Mouse (Mus musculus) urinary bladder, postnatal 25 days (tissue): ENCODE results near the gene Atp2a1.
A peak's percentile ranks its signal among the peaks of the same experiment; 100 is the strongest.

Experiments
- DNase-seq: peaks from one replicate; pipeline ENCODE4 v3.0.0; 2022; ENCODE audit warnings: low spot score

The Atp2a1 gene

DNA sequence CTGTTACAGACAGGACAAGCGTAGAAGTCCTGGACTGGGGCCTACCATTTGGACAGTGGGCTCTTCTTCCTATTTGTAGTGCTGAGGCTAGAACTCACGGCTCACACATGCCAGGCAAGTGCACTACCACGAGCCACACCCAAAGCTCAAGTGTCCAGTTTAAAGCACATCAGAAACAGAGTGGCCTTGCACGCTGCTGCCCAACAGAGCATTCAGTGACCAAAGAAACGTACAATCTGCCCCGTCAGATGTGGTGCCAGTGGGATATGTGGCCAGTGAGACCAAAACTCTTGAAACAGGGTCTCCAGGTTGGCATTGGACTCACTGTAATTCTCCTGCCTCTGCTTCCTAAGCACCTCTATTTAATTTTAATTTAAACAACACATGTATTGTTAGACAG lies 12.3 kb downstream of the Atp2a1 start:
- no peak for DNase-seq

DNA sequence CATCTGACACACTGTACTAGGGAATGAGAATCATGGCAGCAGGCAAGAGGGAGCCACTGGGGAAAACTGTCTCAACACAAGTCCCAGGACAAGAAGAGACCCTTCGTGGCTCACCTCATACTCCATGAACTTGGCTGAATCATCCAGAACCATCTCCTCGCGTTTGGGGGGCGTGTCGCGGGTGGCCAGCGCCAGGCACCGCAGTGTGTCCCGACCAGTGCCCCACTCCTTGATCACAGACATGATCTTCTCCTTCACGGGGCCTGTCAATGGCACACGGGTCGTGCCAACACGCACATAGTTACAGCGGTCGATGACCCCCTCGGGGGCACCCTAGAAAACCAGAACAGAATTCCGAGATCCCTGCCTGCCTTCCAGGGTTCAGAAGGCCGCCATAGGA lies 12.9 kb downstream of the Atp2a1 start:
- DNase-seq = no peak

DNA sequence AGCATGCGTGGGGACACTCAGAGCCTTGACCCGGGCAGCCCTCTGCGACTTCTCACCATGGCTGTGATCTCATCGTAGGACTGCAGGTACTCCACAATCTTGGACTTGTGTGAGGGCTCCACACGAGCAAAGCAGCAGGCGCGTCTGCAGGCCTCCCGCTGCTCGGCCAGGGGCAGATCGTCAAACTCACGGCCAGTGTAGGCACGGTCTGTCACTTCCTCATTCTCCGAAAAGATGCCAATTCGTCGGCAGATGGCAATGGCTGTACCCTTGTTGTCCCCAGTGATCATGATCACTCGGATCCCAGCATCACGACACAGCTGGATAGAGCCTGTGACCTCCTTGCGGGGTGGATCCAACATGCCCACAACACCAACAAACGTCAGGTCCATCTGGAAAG lies 14.4 kb downstream of the Atp2a1 start:
- no peak for DNase-seq

DNA sequence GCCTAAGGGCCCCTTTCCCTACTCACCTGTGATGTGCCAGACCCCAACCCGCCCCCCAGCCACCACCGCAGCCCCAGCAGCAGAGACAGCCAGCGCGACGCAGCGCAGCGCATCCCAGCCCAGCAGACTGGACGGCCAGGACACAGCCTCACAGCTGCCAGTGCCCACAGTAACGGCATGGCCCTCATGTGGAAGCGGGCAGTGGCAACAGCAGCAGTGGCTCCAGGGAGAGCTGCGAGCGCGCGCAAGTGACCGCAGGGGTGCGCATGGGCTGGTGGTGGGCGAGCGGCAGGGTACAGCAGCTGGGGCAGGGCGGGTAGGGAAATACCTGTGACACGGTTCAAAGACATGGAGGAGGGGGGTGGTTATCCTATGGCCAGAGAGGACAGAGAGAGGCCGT lies 16.7 kb downstream of the Atp2a1 start:
- DNase-seq = no peak

DNA sequence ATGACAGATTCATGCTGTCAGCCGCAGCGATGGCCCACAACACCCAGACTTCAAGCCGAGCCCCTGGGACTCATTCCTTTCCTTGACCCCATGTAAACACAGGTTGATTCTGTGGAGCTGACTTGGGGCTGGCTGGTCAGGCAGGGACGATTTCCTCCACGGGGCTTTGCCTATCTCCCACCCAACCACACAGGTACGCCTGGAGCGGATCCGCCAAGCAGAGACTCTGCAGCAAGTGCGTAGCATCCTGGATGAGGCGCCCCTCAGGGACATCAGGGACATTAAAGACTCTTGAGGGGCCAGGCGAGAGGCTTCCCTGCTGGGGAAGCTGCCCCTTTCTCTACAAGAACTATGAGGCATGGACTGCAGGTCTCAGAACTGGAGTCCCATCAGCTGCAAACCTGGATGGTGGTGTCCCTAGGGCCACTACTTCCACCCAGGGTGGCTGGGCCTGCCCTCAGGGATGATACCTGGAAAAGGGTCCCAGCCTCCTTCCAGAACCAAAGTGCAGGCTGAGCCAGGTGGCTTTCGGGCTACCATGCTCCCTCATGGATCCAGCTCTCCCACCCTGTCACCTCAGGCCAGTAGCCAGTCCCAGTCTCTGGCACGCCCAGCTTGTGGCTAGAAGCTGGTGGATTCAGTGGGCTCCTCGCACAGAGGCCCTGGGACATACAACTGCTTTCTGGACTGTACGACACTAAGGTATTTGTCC lies 17.6 kb downstream of the Atp2a1 start:
- DNase-seq = no peak

DNA sequence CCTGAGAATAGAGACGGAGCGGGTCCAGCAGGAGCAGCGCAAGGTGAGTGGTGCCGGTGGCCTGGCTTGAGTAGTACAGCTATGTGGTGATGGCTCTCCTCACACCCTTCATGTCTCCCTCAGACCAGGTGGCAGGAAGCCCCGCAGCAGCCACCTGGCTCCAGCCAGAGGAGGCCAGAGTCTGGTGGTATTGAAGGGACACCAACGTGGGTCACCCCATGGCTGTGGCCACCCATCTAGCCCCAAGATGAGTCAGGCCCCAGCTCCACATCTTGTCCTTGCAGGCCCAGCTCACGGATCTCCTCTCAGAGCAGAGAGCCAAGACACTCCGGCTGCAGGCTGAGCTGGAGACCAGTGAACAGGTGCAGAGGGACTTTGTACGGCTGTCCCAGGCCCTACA lies 18.4 kb downstream of the Atp2a1 start:
- DNase-seq = no peak

DNA sequence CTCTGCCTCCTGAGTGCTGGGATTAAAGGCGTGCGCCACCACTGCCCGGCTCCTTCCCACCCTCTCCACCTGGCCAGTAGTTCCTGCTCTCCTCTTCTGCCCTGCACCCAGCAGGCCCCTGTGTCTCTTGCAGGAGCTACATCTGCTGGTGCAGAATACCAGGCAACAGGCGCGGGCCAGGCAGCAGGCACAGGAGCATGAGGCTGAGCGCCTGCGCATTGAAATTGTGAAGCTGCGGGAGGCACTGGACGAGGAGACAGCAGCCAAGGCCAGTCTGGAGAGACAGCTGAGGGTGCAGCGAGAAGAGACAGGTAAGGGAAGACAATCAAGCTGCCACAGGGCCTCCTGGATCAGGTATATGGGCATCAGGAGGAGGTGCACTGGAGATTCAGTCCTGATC lies 18.9 kb downstream of the Atp2a1 start:
- DNase-seq = no peak

DNA sequence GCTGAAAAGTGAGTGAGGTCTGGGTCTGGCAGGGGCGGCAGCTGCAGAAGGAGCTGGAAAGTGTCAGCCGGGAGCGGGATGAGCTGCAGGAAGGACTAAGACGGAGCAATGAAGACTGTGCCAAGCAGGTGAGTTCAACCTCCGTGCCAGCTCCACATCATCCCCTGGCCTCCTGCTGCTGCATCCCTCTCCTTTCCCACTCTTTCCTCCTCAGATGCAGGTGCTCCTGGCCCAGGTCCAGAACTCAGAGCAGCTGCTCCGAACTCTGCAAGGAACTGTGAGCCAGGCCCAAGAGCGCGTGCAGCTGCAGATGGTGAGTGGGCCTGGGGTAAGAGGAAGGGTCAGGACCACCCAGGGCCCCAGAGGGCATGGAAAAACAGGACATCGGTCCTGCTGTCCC lies 22.8 kb downstream of the Atp2a1 start:
- no peak for DNase-seq

- DNase-seq = peak; percentile 66
Observed at GRCm38 (mm10) chr7:126436851-126437250, 26.1 kb downstream of the Atp2a1 start.

- no peak for DNase-seq
Observed at GRCm38 (mm10) chr7:126435801-126436200, 27.1 kb downstream of the Atp2a1 start.

DNA sequence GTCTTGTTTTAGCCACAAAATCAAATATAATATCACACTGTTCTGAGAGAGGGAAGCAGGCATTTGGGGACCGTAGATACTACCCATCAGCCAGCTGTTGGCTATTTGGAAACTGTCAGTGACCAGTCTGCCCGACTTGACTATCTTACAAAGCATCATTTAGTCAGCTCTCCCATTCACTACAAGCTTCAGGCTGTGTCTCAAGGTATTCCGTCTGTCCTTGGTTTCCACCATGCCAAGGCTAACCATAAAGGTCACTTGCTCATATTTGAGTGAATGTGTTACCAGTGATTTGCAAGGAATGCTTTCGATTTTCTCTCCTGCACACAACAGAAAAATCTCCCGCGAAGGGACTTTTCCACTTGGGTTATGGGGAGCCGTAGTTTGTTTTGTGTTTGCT lies 28.2 kb downstream of the Atp2a1 start:
- no peak for DNase-seq

DNA sequence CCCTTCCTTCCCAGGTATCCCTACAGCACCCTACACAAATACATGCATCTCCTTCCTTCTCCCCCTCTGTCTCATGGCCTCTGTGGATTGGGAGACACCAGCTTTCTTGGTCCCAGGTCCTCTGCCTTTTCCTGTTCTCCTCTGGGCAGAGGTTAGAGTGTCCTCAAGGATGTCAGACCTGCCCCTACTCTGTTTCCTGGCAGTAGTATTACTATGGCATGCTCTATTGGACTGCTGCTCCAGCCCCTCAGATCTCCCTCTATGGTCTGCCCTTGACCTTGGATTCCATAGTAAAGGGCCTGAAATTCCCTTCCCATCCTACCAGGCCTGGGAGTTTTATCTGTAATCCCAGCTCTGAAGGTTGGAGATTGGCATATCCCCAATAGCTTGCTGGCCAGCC lies 32.7 kb downstream of the Atp2a1 start:
- no peak for DNase-seq

DNA sequence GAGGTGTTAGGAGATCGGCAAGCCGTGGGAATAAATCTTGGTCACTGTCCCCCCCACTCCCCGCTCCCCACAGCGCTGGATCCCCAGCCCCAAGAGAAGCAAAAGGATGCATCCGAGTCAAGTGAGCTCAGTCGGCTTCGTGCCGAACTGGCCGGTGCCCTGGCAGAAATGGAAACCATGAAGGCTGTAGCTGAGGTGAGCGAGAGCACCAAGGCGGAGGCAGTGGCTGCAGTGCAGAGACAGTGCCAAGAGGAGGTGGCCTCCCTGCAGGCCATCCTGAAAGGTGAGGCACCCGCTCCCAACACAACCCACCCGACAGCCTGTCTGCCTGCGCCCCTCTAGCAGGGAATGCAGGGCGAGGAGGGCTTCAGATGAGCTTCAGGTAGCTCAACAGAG lies 33.4 kb downstream of the Atp2a1 start:
- DNase-seq = no peak

DNA sequence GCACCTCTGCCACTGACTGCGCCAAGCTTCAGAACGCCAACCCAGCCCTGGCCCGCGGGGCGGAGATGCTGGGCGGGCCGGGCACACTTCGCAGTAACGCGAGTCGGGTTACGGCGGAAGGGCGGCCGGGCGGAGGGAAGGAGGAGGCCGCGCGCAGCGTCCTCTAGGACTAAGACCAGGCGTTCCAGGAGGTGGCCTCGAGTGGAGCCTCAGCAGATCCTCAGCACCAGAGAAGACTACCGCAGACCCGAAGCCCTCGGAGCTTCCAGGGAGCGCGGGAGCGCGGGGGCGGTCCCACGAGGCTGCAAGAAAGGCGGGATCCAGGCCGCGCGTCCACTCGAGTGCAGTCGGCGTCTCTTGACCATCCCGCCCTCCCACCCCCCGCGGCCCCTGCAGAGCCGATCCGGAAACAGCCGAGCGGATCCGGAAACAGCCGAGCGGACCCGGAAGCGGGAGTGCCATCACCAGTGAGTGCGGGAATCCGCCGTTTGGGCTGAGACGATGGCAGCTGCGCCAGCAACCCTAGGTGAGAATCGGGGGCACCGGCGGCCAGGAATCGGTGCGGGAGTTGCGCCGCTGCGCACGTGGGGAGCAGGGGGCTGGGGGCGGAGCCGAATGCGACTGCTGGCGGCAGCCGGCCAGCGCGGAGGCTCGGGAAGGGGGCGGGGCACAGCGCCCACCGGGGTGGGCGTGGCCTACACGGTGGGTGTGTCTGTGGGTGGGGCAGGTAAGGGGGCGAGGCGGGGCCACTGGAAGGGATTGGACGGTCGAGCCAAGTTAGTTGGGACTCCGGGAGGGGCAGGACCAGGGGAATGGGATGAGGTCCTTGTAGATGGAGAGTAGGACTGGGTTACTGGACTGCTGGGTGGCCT lies 34.0 kb downstream of the Atp2a1 start, which contains the start of gene Rabep2:
Rabep2 (plus strand) TSS at position 129 of the 872 bp plus-strand sequence.
- peak; percentile 98 for DNase-seq

DNA sequence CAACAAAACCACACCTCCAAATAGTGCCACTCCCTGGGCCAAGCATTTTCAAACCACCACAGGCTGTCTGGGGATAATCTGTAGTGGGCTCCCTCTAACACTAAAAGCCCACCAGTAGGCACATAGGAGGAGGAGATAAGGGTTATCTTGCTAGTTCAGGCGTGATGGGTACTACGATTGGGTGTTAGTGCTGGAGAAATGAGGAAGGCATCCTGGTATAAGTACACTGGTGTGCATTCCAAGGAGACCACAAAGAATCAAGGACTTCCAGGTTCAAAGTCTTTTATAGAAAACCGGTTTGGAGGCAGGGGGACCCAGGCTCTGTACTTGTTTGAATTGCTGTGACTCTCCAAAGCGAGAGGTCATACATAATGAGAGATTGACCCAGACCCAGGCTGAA lies 34.8 kb downstream of the Atp2a1 start:
- no peak for DNase-seq

GRCm38 (mm10) chr7:126427323-126427860 lies 35.5 kb downstream of the Atp2a1 start:
- no peak for DNase-seq

DNA sequence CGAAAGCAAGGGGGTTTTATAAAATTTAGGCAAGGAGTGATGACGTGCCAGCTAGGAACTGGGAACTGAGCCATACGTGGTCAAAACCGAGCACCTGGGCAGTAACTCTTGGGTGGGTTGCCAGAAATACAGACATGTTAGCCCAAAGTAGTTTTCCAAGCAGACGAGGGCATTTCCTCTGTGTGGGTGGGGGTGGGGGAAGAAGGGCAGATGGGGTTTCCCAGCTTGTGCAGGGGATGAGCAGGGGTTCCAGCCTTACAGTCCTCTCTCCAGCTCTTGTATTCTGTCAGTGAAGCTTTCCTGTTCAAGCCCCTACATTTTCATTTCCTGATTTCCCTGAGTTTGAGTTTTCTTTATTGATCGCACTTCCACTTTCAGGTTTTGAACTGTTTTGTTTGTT lies 38.7 kb downstream of the Atp2a1 start:
- no peak for DNase-seq

GRCm38 (mm10) chr7:126421756-126422155 lies 41.2 kb downstream of the Atp2a1 start:
- no peak for DNase-seq

GRCm38 (mm10) chr7:126418496-126418895 lies 44.4 kb downstream of the Atp2a1 start:
- DNase-seq = no peak

DNA sequence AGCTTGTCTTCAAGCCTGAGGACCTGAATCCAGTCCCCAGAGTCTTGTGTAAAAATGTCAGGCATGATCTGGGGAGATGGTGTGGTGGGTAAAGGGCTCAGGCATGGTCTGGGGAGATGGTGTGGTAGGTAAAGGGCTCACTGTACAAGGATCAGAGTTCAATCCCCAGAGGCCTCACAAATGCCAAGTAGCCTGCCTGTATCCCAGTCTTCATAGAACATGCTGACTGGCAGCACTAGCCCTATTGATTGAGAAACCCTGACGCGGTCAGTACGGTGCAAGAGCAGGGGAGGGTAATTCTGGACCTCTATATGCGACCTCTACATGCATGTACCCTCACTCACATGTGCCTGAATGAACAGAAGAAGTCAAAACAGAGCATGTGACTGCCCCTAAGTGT lies 45.3 kb downstream of the Atp2a1 start:
- no peak for DNase-seq

DNA sequence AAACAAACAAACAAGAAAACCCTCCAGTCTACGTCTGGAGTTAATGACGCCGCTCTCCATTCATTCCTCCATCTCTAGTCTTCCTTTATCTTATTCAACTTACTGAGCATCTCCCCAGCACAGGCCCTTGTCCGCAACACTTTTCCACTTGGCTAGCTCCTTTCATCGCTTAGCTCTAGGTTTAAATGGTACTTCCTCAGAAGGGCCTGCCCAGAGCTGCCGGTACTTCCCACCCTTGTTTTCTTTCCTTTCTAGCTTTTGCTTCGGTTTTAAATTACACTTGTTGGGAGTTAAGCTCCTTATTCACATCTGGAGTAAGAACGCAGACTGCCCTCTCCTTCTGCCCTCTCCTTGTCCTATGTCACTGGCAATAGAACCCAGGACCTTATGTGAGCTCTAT lies 45.9 kb downstream of the Atp2a1 start:
- no peak for DNase-seq

GRCm38 (mm10) chr7:126416615-126417014 lies 46.3 kb downstream of the Atp2a1 start:
- DNase-seq = no peak

- DNase-seq = no peak
Observed at GRCm38 (mm10) chr7:126414725-126415124, 48.2 kb downstream of the Atp2a1 start, which contains the start of gene Cd19. Gene Cd19, minus strand, starts transcription at chr7:126414889.
